Mouse (Mus musculus) cerebellum, adult 2 months (tissue): ENCODE results near the gene Coa3.

Experiments used
- CTCF ChIP-seq: fragments of 200-500 bp; IDR thresholded peaks from 2 replicates; pipeline ENCODE4 v1.5.1; 2011; ENCODE audit warnings: low read depth, mild to moderate bottlenecking, control low read depth, low read length, moderate library complexity, borderline replicate concordance; ENCODE audit not compliant: insufficient read depth
- POLR2A ChIP-seq: fragments of 200-500 bp; IDR thresholded peaks from 2 replicates; pipeline ENCODE4 v1.6.1; 2011; ENCODE audit warnings: low read length, control low read depth, borderline replicate concordance; ENCODE audit not compliant: insufficient read depth

DNA sequence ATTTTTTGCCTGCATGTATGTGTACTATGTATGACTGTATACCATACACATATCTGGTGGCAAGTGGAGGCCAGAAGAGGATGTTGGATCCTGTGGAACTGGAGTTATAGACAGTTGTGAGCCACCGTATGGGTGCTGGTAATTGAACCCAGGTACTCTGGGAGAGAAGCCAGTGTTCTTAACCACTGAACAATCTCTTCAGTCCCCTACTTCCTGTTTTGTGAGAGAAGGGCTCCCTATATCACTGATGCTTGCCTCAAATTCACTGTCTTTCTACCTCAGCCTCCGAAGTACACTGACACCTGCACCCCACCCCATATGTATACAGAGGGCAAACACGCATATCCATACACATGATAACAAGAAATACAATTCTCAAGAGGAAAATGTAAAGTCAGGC is 32.2 kb upstream of the Coa3 start:
- TF ChIP-seq CTCF (no peak), POLR2A (no peak)
